Mouse (Mus musculus): Measurements from ENCODE around the gene Shisa9.

GRCm38 (mm10) chr16:12076700-12077099, 92.8 kb downstream of the Shisa9 start:
- TF ChIP-seq CTCF (IDR thresholded peaks at IDR 0.05) (no peak), POLR2A (IDR thresholded peaks at IDR 0.05; ENCODE audit: insufficient read depth, low read depth, low read length) (no peak)

Measured in heart, adult 2 months (tissue).